Mouse (Mus musculus): Measurements from ENCODE around the gene Htr3b.

- TF ChIP-seq MAZ (IDR thresholded peaks at IDR 0.05; ENCODE audit: low read depth, low read length) (no peak), EP300 (IDR thresholded peaks at IDR 0.05; ENCODE audit: low read length) (peak; percentile 55)
Measured at GRCm38 (mm10) chr9:48947565-48947964, 17.2 kb downstream of the Htr3b start.

Measured in CH12.LX (cell line).